Mouse (Mus musculus): ENCODE results near the gene Pafah1b1. TPM values are rescaled to one million over a fixed set of nuclear protein-coding genes. Genes with fewer than 3 reads are reported as not detected.

The Pafah1b1 gene
- polyA plus RNA-seq, 1 experiment from 2014 or later = 73.0 TPM

DNA sequence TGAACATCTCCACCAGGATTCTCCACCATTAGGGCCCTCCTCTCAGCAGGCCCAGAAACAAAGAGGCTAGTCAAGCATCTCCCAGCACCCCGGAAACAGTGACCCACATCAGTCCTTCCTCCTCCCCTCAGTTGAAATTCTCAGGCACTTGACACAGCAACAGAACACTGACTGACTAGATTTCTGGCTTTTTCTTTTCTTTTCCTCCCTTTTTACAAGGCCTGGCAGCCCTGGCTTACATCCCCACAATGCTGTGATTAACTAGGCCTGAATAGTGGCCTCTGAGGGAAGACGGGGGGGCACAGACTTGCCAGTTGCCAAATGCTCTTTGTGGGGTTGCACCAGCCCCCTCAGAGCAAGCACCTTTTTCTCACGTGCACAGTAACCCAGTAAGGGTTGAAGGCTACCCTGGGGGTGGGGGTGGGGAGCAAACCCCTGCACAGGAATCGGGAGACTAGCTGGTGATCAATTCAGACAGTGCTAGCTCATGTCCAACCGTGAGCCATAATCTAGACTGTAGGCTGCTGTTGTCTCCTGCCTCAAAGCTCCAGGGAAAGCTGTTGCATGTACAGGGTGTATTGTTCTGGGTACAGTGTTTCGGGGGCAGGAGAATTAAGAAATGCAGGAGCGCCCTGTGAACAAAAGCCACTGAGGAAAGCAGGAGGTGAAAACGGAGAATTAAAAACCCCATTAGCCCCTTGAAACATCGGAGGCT, 27.0 kb upstream of the Pafah1b1 start:
- Histone ChIP-seq H3K36me3 (no peaks in the 10 kb centered on the region), H3K9ac (no peak overlapping the region)
- no peak for ATAC-seq (ENCODE audit: low FRiP score, low read depth)

DNA sequence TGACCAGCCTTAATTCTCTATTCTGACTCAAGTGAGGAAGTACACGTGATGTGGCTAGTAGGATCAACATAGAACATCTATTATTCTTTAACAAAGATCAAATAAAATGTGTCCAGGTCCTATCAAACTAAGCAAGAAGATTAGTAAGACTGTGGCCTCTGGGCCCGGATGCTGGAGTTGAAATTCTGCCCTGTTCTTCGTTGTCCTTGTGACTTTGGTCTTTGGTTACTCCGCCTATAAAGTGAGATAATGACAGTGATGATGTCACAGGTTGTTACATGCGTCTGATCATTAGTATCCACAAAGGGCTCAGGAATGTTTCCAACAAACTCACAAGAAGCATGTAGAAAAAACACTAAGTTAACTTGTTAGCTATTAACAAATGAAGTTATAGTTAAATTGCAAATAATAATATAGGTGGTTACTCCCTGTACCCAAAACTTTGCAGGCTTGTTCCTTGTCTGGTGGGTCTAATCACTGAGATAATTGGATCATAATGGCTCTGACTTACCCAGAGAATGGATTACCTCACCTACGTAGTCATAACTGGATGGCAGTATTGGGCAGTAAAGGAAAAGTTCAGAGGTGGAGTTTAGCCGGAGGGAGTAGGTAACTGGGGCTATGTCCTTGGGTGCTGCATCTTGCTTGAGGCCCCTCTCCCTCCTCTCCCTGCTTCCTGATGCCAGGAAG, 26.3 kb upstream of the Pafah1b1 start:
- H3K27ac ChIP-seq = no peak overlapping the region
- H3K9me3 ChIP-seq = no peaks in the 10 kb centered on the region
- no peak overlapping the region for H3K9ac ChIP-seq
- H3K4me3 ChIP-seq = no peak overlapping the region
- no peak overlapping the region for H3K4me2 ChIP-seq (replicated peaks)
- no peaks in the 10 kb centered on the region for H3K27me3 ChIP-seq (replicated peaks)
- no peaks in the 10 kb centered on the region for H3K36me3 ChIP-seq
- WGBS = 90% methylated on average over 7 of the region's 7 CpGs
- no peak for ATAC-seq (ENCODE audit: low FRiP score, low read depth)
- H3K4me1 ChIP-seq = no peaks in the 10 kb centered on the region; the same call in 1 of the 2 replicates

More for the DNA sequence above, 27.0 kb upstream of the Pafah1b1 start:
- H3K27ac ChIP-seq = no peak overlapping the region
- H3K9me3 ChIP-seq = no peaks in the 10 kb centered on the region
- no peaks in the 10 kb centered on the region for H3K27me3 ChIP-seq (replicated peaks)
- 43% methylated on average over 9 of the region's 9 CpGs for WGBS
- H3K4me1 ChIP-seq = no peaks in the 10 kb centered on the region; the same call in 1 of the 2 replicates
- no peak overlapping the region for H3K4me3 ChIP-seq
- no peak overlapping the region for H3K4me2 ChIP-seq (replicated peaks)

GRCm38 (mm10) chr11:74749241-74749640, 24.8 kb upstream of the Pafah1b1 start:
- H3K4me2 ChIP-seq (replicated peaks) = no peak overlapping the region
- H3K4me3 ChIP-seq = no peak overlapping the region
- H3K9ac ChIP-seq = no peak overlapping the region
- H3K36me3 ChIP-seq = no peaks in the 10 kb centered on the region
- 84% methylated on average over 13 of the region's 13 CpGs for WGBS
- H3K27me3 ChIP-seq (replicated peaks) = no peaks in the 10 kb centered on the region
- no peaks in the 10 kb centered on the region; the same call in 1 of the 2 replicates for H3K4me1 ChIP-seq
- ATAC-seq (ENCODE audit: low FRiP score, low read depth) = no peak
- no peaks in the 10 kb centered on the region for H3K9me3 ChIP-seq
- H3K27ac ChIP-seq = no peak overlapping the region

DNA sequence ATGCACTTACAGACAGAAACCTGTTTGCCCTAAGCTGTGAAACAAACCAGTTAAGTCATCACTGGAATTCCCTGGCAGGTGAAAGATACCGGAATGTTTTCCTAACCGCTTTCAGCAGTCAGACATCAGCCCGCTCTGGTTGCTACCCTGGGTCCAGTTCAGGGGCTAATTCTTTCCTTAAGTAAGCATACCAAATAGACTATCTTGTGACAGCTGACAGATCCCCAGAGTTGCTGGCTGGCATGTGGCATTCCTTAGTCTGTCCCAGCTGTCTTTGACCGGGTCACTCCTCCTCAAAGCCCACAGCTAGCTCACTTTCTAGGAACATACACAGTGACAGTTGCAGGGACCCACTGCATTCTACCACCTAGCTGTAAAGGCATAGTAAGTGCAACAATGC, 23.6 kb upstream of the Pafah1b1 start:
- Histone ChIP-seq H3K9me3 (no peaks in the 10 kb centered on the region), H3K4me3 (no peak overlapping the region), H3K27ac (no peak overlapping the region), H3K36me3 (no peaks in the 10 kb centered on the region), H3K4me2 (replicated peaks) (no peak overlapping the region), H3K4me1 (no peaks in the 10 kb centered on the region; the same call in 1 of the 2 replicates), H3K9ac (no peak overlapping the region), H3K27me3 (replicated peaks) (no peaks in the 10 kb centered on the region)
- 79% methylated on average over 4 of the region's 4 CpGs for WGBS
- no peak for ATAC-seq (ENCODE audit: low FRiP score, low read depth)

- H3K4me1 ChIP-seq = 0 out of 2 replicates have a peak, but pooled peaks cover 5% of the 10 kb centered on the region
- H3K36me3 ChIP-seq = no peaks in the 10 kb centered on the region
- no peak overlapping the region for H3K9ac ChIP-seq
- WGBS = 73% methylated on average over 3 of the region's 3 CpGs
- no peak overlapping the region for H3K4me3 ChIP-seq
- H3K4me2 ChIP-seq (replicated peaks) = no peak overlapping the region
- H3K9me3 ChIP-seq = no peaks in the 10 kb centered on the region
- no peak overlapping the region for H3K27ac ChIP-seq
- no peaks in the 10 kb centered on the region for H3K27me3 ChIP-seq (replicated peaks)
- ATAC-seq (ENCODE audit: low FRiP score, low read depth) = no peak
Measured at GRCm38 (mm10) chr11:74737861-74738260, 13.4 kb upstream of the Pafah1b1 start.

- no peak for ATAC-seq (ENCODE audit: low FRiP score, low read depth)
- peak overlapping the region; percentile 19; the same call in 1 of the 2 replicates for H3K4me2 ChIP-seq (replicated peaks)
- no peak overlapping the region for H3K4me3 ChIP-seq
- H3K27ac ChIP-seq = no peak overlapping the region
- H3K9me3 ChIP-seq = no peaks in the 10 kb centered on the region
- 16% methylated on average over 7 of the region's 7 CpGs for WGBS
- H3K4me1 ChIP-seq = 0 out of 2 replicates have a peak, but pooled peaks cover 5% of the 10 kb centered on the region
- H3K36me3 ChIP-seq = no peaks in the 10 kb centered on the region
- no peaks in the 10 kb centered on the region for H3K27me3 ChIP-seq (replicated peaks)
- no peak overlapping the region for H3K9ac ChIP-seq
Measured at GRCm38 (mm10) chr11:74734917-74735316, 10.4 kb upstream of the Pafah1b1 start.

GRCm38 (mm10) chr11:74725181-74725580, 711 bp upstream of the Pafah1b1 start:
- no peaks in the 10 kb centered on the region for H3K9me3 ChIP-seq
- H3K9ac ChIP-seq = no peak overlapping the region
- no peaks in the 10 kb centered on the region for H3K36me3 ChIP-seq
- no peak overlapping the region for H3K4me3 ChIP-seq
- no peaks in the 10 kb centered on the region for H3K27me3 ChIP-seq (replicated peaks)
- no peak for ATAC-seq (ENCODE audit: low FRiP score, low read depth)
- peak overlapping the region; percentile 78; the same call in 1 of the 2 replicates for H3K4me2 ChIP-seq (replicated peaks)
- 72% methylated on average over 5 of the region's 5 CpGs for WGBS
- no peak overlapping the region for H3K27ac ChIP-seq
- H3K4me1 ChIP-seq = peaks cover 10% of the 10 kb centered on the region

DNA sequence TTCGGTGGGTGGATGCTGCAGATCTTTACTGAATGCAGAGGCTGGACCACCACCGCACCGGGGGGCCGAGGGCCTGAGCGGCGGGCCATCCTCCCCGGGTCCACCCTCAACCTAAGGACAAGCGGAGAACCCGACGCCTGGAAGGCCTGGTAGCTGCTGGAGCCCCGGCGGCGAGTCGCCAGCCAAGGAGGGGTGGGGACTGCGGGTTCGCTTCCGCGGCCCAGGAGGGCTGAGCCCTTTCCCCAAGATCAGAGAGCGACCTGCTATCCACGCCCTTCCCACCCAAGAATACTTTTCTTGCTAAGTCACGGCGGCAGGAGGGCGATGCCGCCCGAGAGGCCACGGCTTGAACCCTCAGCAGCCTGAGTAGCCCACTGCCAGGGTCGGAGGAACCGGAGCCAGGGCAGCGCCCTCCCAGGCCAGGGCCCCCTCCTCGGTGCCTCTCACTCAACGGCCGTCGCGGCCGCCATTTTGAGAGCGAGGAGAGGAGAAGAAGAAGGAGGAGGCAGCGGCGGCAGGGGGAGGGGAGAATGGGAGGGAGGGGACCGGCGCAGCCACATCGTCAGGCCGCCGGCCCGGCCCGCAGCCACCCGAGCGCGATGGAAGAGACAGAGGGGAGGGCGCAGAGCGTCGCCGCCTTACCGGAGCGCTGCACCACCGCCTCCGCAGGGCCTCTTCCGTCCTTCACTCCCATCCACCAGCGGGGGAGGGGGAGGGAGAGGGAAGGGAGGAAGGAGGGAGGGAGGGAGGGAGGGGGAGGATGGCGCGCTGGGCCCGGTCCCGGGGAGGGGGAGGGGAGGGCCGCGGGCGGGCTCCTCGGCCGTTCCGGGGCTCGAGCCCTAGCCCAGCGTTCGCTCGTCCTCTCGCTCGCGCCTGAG, 874 bp downstream of the Pafah1b1 start:
- Histone ChIP-seq H3K4me2 (replicated peaks) (peak overlapping the region; percentile 78), H3K36me3 (no peaks in the 10 kb centered on the region), H3K4me3 (peak overlapping the region; percentile 100), H3K4me1 (peaks cover 14% of the 10 kb centered on the region), H3K9ac (peak overlapping the region; percentile 99), H3K9me3 (no peaks in the 10 kb centered on the region), H3K27ac (peak overlapping the region; percentile 95), H3K27me3 (replicated peaks) (no peaks in the 10 kb centered on the region)
- under 1% methylated on average over 54 of the region's 75 CpGs for WGBS
- peak; percentile 84 for ATAC-seq (ENCODE audit: low FRiP score, low read depth)

DNA sequence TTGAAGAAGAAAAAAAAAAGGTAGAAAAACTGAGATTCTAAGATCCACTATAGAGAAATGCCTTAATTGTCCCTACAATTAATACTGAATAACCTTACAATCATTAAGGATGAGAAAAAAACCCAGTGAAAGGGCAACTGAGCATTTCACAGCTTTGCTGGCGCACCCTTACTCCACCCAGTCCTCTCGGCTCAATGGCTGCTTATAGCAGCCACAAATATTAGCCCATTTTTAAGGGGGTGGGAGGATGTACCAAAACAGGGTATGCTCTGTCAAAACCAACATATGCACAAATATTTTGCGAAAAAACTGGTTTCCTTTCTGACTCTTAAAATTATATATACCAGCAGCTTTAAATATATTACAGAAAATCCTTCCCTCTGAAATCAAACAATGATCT, 2.5 kb downstream of the Pafah1b1 start:
- H3K4me1 ChIP-seq = peaks cover 14% of the 10 kb centered on the region
- peak overlapping the region; percentile 36 for H3K4me3 ChIP-seq
- H3K9ac ChIP-seq = 0 out of 2 replicates have a peak overlapping the region, but pooled peaks have one; percentile 38
- ATAC-seq (ENCODE audit: low FRiP score, low read depth) = no peak
- H3K4me2 ChIP-seq (replicated peaks) = peak overlapping the region; percentile 78
- no peaks in the 10 kb centered on the region for H3K36me3 ChIP-seq
- 46% methylated on average over 3 of the region's 3 CpGs for WGBS
- no peaks in the 10 kb centered on the region for H3K9me3 ChIP-seq
- H3K27ac ChIP-seq = no peak overlapping the region
- H3K27me3 ChIP-seq (replicated peaks) = no peaks in the 10 kb centered on the region

DNA sequence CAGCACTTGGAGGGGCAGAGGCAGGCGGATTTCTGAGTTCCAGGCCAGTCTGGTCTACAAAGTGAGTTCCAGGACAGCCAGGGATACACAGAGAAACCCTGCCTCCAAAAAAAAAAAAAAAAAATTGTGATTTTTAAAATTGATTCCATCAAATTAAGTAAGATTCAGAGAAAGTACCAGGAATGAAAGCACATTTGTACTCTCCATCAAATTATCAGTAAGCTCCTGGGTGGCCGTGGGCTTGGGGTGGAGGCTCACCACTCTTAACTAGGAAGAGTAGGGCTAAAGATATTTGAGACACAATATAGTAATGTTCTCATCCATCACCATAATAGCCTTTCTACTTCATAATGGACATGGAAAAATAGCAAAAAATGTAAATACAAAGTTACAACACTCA, 3.3 kb downstream of the Pafah1b1 start:
- no peak for ATAC-seq (ENCODE audit: low FRiP score, low read depth)
- H3K4me2 ChIP-seq (replicated peaks) = peak overlapping the region; percentile 43
- H3K9ac ChIP-seq = no peak overlapping the region
- 77% methylated on average over 2 of the region's 2 CpGs for WGBS
- no peak overlapping the region for H3K4me3 ChIP-seq
- no peaks in the 10 kb centered on the region for H3K27me3 ChIP-seq (replicated peaks)
- peaks cover 14% of the 10 kb centered on the region for H3K4me1 ChIP-seq
- no peaks in the 10 kb centered on the region for H3K9me3 ChIP-seq
- H3K27ac ChIP-seq = no peak overlapping the region
- no peaks in the 10 kb centered on the region for H3K36me3 ChIP-seq

DNA sequence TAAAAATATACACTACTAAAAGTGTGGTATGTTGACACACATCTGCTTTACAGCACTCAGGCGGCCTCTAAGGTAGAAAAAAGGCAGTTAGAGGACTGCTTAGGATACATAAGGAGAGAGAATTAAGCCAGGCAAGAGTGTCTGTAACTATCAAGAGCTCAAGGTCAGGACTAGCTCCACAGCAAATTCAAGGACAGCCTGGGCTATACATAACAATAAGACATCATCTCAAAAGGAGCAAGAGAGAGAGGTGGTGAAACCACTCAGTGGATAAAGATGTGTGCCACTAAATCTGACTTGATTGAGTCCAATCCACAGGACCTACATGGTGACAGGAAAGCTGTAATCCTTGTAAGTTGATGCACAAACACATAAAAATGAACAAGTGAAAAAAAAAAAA, 3.8 kb downstream of the Pafah1b1 start:
- Histone ChIP-seq H3K27ac (no peak overlapping the region), H3K9ac (no peak overlapping the region), H3K9me3 (no peaks in the 10 kb centered on the region), H3K4me2 (replicated peaks) (peak overlapping the region; percentile 43), H3K36me3 (no peaks in the 10 kb centered on the region), H3K4me1 (peaks cover 14% of the 10 kb centered on the region), H3K4me3 (no peak overlapping the region), H3K27me3 (replicated peaks) (no peaks in the 10 kb centered on the region)
- no peak for ATAC-seq (ENCODE audit: low FRiP score, low read depth)
- 78% methylated on average over 1 of the region's 1 CpGs for WGBS

Data from neural tube, embryonic 12.5 days (tissue).